In the genomic region with DNA sequence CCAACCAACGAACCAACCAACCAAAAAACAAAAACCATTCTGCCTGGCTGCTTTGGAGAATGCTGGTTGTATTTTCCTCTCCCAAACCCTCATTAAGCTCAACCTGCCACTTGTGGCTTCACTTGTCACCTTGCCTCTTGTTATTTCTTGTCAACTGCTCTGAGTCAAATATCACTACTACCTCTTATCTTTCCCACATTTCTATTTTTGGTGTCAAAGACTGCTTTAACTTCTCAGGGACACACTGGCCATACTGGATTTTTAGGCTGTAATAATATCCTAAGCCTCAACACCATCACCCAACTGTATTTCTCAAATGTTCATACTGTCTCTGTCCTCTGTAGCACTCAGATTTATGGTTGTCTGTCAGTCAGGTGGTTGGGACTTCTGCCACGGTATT, we compare ENCODE assay signal across 25 mouse cellular contexts.
DNase-seq lines count a peak whose midpoint lies in the region; ATAC-seq and TF ChIP-seq lines count a peak whose summit lies in the region.
"Had no signal": no experiment of that assay in that cellular context is flagged by ENCODE, and none has a peak within 500 bp of the region (broad histone marks: within the 10 kb centered on the region; RNA-seq: fewer than 3 reads in every experiment).

No protein-coding gene starts in this region.

- no peak for TF ChIP-seq CTCF in heart, adult 2 months (IDR thresholded peaks at IDR 0.05)

- H3K9ac ChIP-seq in heart, adult 2 months (ENCODE audit: low read depth, low read length): no peak overlapping the region
- H3K9ac ChIP-seq in heart, embryonic 12.5 days: no peak overlapping the region
- no peak overlapping the region for H3K9ac ChIP-seq in heart, embryonic 15.5 days
- H3K9ac ChIP-seq: forebrain, embryonic 13.5 days; hindbrain, embryonic 12.5 days; hindbrain, embryonic 15.5 days; kidney, embryonic 15.5 days had no signal

- 38% methylated on average over 2 of the region's 2 CpGs for WGBS in heart, adult 2 months
- WGBS in heart, embryonic 12.5 days: 49% methylated on average over 2 of the region's 2 CpGs
- WGBS in heart, embryonic 15.5 days: 51% methylated on average over 2 of the region's 2 CpGs

- ATAC-seq in heart, embryonic 12.5 days (ENCODE audit: insufficient number of reproducible peaks, low FRiP score): peak; percentile 29; the same call in 1 of the 2 replicates
- no peak for ATAC-seq in heart, embryonic 15.5 days (replicated peaks; ENCODE audit: insufficient number of reproducible peaks, insufficient read depth, low FRiP score, low read depth)
- ATAC-seq: forebrain, embryonic 13.5 days; forebrain, embryonic 16.5 days; intestine, postnatal 0 days; Patski had no signal

- no peaks in the 10 kb centered on the region; the same call in 1 of the 2 replicates for H3K36me3 ChIP-seq in heart, adult 2 months (ENCODE audit: control insufficient read depth, insufficient read depth, low read length)
- H3K36me3 ChIP-seq in heart, embryonic 12.5 days: no peaks in the 10 kb centered on the region
- H3K36me3 ChIP-seq in heart, embryonic 15.5 days: no peaks in the 10 kb centered on the region
- H3K36me3 ChIP-seq: forebrain, embryonic 10.5 days; G1E; hindbrain, embryonic 12.5 days; hindbrain, embryonic 15.5 days; kidney, embryonic 15.5 days had no signal

- H3K4me2 ChIP-seq in heart, embryonic 12.5 days: no peak overlapping the region
- H3K4me2 ChIP-seq in heart, embryonic 15.5 days: no peak overlapping the region
- H3K4me2 ChIP-seq: forebrain, embryonic 13.5 days; hindbrain, embryonic 12.5 days; hindbrain, embryonic 15.5 days; kidney, embryonic 15.5 days had no signal

- TF ChIP-seq EP300 in heart, adult 2 months (IDR thresholded peaks at IDR 0.05; ENCODE audit: insufficient read depth, low read depth, low read length): no peak

- H3K4me1 ChIP-seq in heart, adult 2 months (ENCODE audit: control insufficient read depth, insufficient read depth, low read length): no peaks in the 10 kb centered on the region; the same call in 1 of the 2 replicates
- no peaks in the 10 kb centered on the region for H3K4me1 ChIP-seq in heart, embryonic 12.5 days (replicated peaks)
- H3K4me1 ChIP-seq in heart, embryonic 15.5 days (replicated peaks): peaks cover 5% of the 10 kb centered on the region; the same call in 1 of the 2 replicates
- H3K4me1 ChIP-seq: forebrain, embryonic 10.5 days; forebrain, embryonic 13.5 days; hindbrain, embryonic 12.5 days; hindbrain, embryonic 15.5 days; kidney, embryonic 15.5 days had no signal

- 0 out of 2 replicates have a peak, but pooled peaks cover 5% of the 10 kb centered on the region for H3K9me3 ChIP-seq in heart, embryonic 12.5 days (replicated peaks)
- H3K9me3 ChIP-seq in heart, embryonic 15.5 days (replicated peaks): no peaks in the 10 kb centered on the region
- H3K9me3 ChIP-seq: forebrain, embryonic 10.5 days; forebrain, embryonic 13.5 days; G1E; hindbrain, embryonic 12.5 days; hindbrain, embryonic 15.5 days; kidney, embryonic 15.5 days had no signal

- no peaks in the 10 kb centered on the region for H3K27me3 ChIP-seq in heart, adult 2 months (ENCODE audit: control insufficient read depth, insufficient read depth, low read length)
- no peaks in the 10 kb centered on the region for H3K27me3 ChIP-seq in heart, embryonic 12.5 days (replicated peaks)
- H3K27me3 ChIP-seq in heart, embryonic 15.5 days: no peaks in the 10 kb centered on the region
- H3K27me3 ChIP-seq: CH12.LX; forebrain, embryonic 13.5 days; hindbrain, embryonic 12.5 days; hindbrain, embryonic 15.5 days; kidney, embryonic 15.5 days; Patski had no signal

- no peak overlapping the region for H3K4me3 ChIP-seq in heart, adult 2 months
- H3K4me3 ChIP-seq in heart, embryonic 12.5 days: no peak overlapping the region
- no peak overlapping the region for H3K4me3 ChIP-seq in heart, embryonic 15.5 days
- H3K4me3 ChIP-seq: forebrain, embryonic 10.5 days; forebrain, embryonic 13.5 days; hindbrain, embryonic 12.5 days; hindbrain, embryonic 15.5 days; kidney, embryonic 15.5 days had no signal

- intact Hi-C loops in heart, adult 2 months (cut with DNase I): loop anchor here (10.0 kb wide), 1 partner anchor 164 kb away; no protein-coding TSS in a partner anchor

- peak overlapping the region; percentile 55 for H3K27ac ChIP-seq in heart, adult 2 months
- peak overlapping the region; percentile 54; the same call in 1 of the 2 replicates for H3K27ac ChIP-seq in heart, embryonic 12.5 days (ENCODE audit: poor library complexity, severe bottlenecking)
- H3K27ac ChIP-seq in heart, embryonic 15.5 days: peak overlapping the region; percentile 45
- H3K27ac ChIP-seq: forebrain, embryonic 10.5 days; forebrain, embryonic 13.5 days; hindbrain, embryonic 12.5 days; hindbrain, embryonic 15.5 days; kidney, embryonic 15.5 days had no signal

- no peaks in the 10 kb centered on the region for H3K79me2 ChIP-seq in heart, adult 2 months (replicated peaks; ENCODE audit: control insufficient read depth, insufficient read depth, low read length)

- no peak for TF ChIP-seq POLR2A in heart, adult 2 months (IDR thresholded peaks at IDR 0.05; ENCODE audit: insufficient read depth, low read depth, low read length)

- DNase-seq in heart, adult 2 months: peak in 1 of 2 experiments; percentile 3
- DNase-seq in heart, adult 11 months: no peak
- no peak for DNase-seq in heart, postnatal 4 days
- DNase-seq in kidney, adult 11 months: no peak
- no peak for DNase-seq in adrenal gland, postnatal 10 days
- DNase-seq: adrenal gland, postnatal 14 days; B cell, adult 2 months; cerebellum, adult 11-12 months; cerebellum, adult 9-10 months; cerebellum, postnatal 14 days; gastrocnemius, postnatal 10 days; gastrocnemius, postnatal 36 days; kidney, adult 8-10 months had no signal
